Mouse (Mus musculus): ENCODE data around the gene Dcakd. TPM values are rescaled to one million over a fixed set of nuclear protein-coding genes. Genes with fewer than 3 reads are reported as not detected.

The Dcakd gene
- polyA plus RNA-seq (2012; rRNA removed): 32.2 and 34.9 TPM in 2 replicates

GRCm38 (mm10) chr11:103028176-103028891 lies at the start of gene Dcakd, which contains the start of gene Nmt1:
Gene Dcakd (minus strand): TSS chr11:103028333.
Gene Nmt1 (plus strand): TSS chr11:103028190.

DNA sequence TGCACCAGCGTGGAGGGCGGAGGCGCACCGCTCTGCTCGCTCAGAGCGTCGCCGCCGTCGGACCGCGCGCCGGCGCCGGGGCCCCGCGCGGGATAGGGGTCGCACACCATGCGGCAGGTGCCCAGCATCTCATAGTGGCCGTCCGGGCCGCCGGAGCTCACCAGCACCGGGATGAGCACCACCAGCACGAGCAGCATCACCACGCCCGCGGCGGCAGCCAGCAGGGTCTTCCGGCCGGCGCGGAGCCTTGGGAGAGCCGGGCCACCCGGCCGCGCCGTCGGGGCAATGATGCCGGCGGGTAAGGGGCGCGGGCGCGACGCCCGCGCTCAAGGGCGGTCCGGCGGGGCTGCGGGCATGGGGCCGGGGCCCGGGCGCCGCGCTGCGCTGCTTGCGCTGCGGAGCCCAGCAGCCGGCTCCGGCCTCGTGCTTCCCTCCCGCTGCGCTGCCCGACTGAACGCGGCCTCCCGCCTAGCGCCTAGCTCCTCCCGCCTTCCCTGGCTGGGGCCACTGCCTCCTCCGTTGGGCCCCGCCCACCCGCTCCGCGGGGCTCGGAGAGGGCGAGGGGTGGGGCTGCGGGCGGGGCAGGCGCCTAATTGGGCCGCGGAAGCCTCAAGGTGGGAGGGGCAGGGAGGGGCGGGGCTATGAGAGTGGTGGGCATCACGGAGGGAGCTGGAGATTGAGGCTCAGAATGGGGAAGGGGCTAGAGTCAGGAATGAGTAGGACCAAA lies 81.7 kb downstream of the Dcakd start, which contains the start of gene C1ql1:
TSS of gene C1ql1 (minus strand) at position 424 of the 727 bp plus-strand sequence.

Other genes with a start within 250 kb of the Dcakd start
- gene Gjc1, start 208.6 kb downstream of the Dcakd start, polyA plus RNA-seq (2012; rRNA removed): 1.1 and 1.4 TPM in 2 replicates
- 1.1 and 1.5 TPM in 2 replicates for gene Higd1b, start 192.5 kb downstream of the Dcakd start, polyA plus RNA-seq (2012; rRNA removed)
- 79.4 and 84.6 TPM in 2 replicates for gene Eftud2, start 147.3 kb downstream of the Dcakd start, polyA plus RNA-seq (2012; rRNA removed)
- 0.21 TPM in 1 of 2 replicates, not detected in the other for gene Ccdc103, start 147.1 kb downstream of the Dcakd start, polyA plus RNA-seq (2012; rRNA removed)
- gene Fam187a, start 143.2 kb downstream of the Dcakd start, polyA plus RNA-seq (2012; rRNA removed): not detected in 2 replicates
- 1.6 and 2.5 TPM in 2 replicates for gene Gfap, start 127.4 kb downstream of the Dcakd start, polyA plus RNA-seq (2012; rRNA removed)
- 1.7 and 2.3 TPM in 2 replicates for gene Kif18b, start 103.2 kb downstream of the Dcakd start, polyA plus RNA-seq (2012; rRNA removed)
- 1.0 and 2.7 TPM in 2 replicates for gene C1ql1, start 81.6 kb downstream of the Dcakd start, polyA plus RNA-seq (2012; rRNA removed)
- gene Nmt1, start 143 bp downstream of the Dcakd start, polyA plus RNA-seq (2012; rRNA removed): 4.6 and 5.0 TPM in 2 replicates
- gene Plcd3, start 73.3 kb upstream of the Dcakd start, polyA plus RNA-seq (2012; rRNA removed): 16.8 and 24.3 TPM in 2 replicates
- gene Acbd4, start 73.3 kb upstream of the Dcakd start, polyA plus RNA-seq (2012; rRNA removed): 21.4 and 26.6 TPM in 2 replicates
- 4.0 and 4.1 TPM in 2 replicates for gene Hexim1, start 87.9 kb upstream of the Dcakd start, polyA plus RNA-seq (2012; rRNA removed)
- 0.74 and 1.3 TPM in 2 replicates for gene Hexim2, start 104.1 kb upstream of the Dcakd start, polyA plus RNA-seq (2012; rRNA removed)
- gene Fmnl1, start 142.8 kb upstream of the Dcakd start, polyA plus RNA-seq (2012; rRNA removed): 2.4 TPM in 2 replicates
- gene 1700023F06Rik, start 180.2 kb upstream of the Dcakd start, polyA plus RNA-seq (2012; rRNA removed): 1.4 TPM in 2 replicates
- not detected in 2 replicates for gene Spata32, start 190.1 kb upstream of the Dcakd start, polyA plus RNA-seq (2012; rRNA removed)
- 8.2 and 10.5 TPM in 2 replicates for gene Map3k14, start 239.1 kb upstream of the Dcakd start, polyA plus RNA-seq (2012; rRNA removed)

Data from stomach, adult 2 months (tissue).